In the genomic region with DNA sequence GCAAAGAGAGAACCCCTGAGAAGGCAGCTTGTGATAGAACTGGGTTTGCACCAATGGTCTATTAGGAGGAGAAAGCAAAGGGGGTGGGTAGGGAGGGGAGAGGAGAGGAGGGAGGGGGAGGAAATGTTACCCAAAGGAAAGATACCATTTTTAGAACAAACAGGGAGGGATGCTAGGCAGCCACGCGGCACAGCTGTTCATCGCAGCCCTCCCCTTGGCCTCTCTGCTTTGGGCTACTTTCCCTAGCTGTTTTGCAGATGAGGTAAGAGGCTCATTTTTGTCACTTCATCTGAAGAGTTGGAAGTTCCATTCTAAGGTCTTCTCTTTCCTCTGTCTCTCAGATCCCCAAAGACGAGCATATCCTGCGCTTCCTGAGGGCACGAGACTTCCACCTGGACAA, we compare ENCODE assay signal across 21 mouse cellular contexts. TPM values are rescaled to one million over a fixed set of nuclear protein-coding genes. Genes with fewer than 3 reads are reported as not detected.
DNase-seq lines count a peak whose midpoint lies in the region; TF ChIP-seq lines count a peak whose summit lies in the region.
"Had no signal": no experiment of that assay in that cellular context is flagged by ENCODE, and none has a peak within 500 bp of the region (broad histone marks: within the 10 kb centered on the region; RNA-seq: fewer than 3 reads in every experiment).

No protein-coding gene starts in this region.

- H3K4me3 ChIP-seq in myocyte = no peak overlapping the region
- H3K4me3 ChIP-seq: embryonic facial prominence, embryonic 13.5 days; forebrain, embryonic 13.5 days; forebrain, embryonic 15.5 days had no signal

- peaks cover 4% of the 10 kb centered on the region for H3K27me3 ChIP-seq in myocyte (ENCODE audit: control insufficient read depth, insufficient read depth, insufficient read length)
- H3K27me3 ChIP-seq: embryonic facial prominence, embryonic 13.5 days; forebrain, embryonic 13.5 days; forebrain, embryonic 15.5 days had no signal

- H3K36me3 ChIP-seq in myocyte (ENCODE audit: control insufficient read depth, insufficient read depth) = no peaks in the 10 kb centered on the region
- H3K36me3 ChIP-seq: embryonic facial prominence, embryonic 13.5 days; forebrain, embryonic 15.5 days had no signal

- peak; percentile 70 for DNase-seq in gastrocnemius, adult 18-20 months (ENCODE audit: low spot score)
- no peak for DNase-seq in gastrocnemius, postnatal 14 days
- peak; percentile 63 for DNase-seq in gastrocnemius, postnatal 25 days
- no peak for DNase-seq in gastrocnemius, postnatal 4 days (ENCODE audit: low spot score in 2 of 2)
- DNase-seq in brain, adult 2 months (ENCODE audit: low read depth, low spot score) = peak; percentile 36
- DNase-seq in thymus, postnatal 25 days = no peak
- no peak for DNase-seq in left cerebral cortex, postnatal 25 days (ENCODE audit: low spot score in 2 of 2)
- DNase-seq: adrenal gland, adult 2 months; adrenal gland, postnatal 10 days; adrenal gland, postnatal 25 days; cerebellum, adult 11-12 months; cerebellum, adult 2 months; cerebellum, adult 9-10 months; cerebellum, postnatal 10 days; cerebellum, postnatal 25 days; forebrain, postnatal 0 days had no signal

- H3ac ChIP-seq in myocyte (ENCODE audit: control insufficient read depth, insufficient read length) = no peak overlapping the region

- intact Hi-C loops in gastrocnemius, postnatal 14 days (cut with DNase I; ENCODE audit: low total_unique reads) = no loop called here
- intact Hi-C loops in left cerebral cortex, postnatal 25 days (cut with DNase I) = no loop called here

- H3K79me2 ChIP-seq in myocyte (ENCODE audit: control insufficient read depth, insufficient read depth) = no peaks in the 10 kb centered on the region

- TF ChIP-seq POLR2A in myocyte (IDR thresholded peaks at IDR 0.05; ENCODE audit: insufficient read length, low read depth) = no peak

- peak overlapping the region; percentile 26 for H3K4me2 ChIP-seq in myocyte (ENCODE audit: low read depth)
- H3K4me2 ChIP-seq: embryonic facial prominence, embryonic 13.5 days; forebrain, embryonic 13.5 days; forebrain, embryonic 15.5 days had no signal

TF ChIP-seq in myocyte, 11 proteins besides CTCF, POLR2A, EP300 and RAD21:
- peak; percentile 61 to 94 (median 87) for TF ChIP-seq MYOG (IDR thresholded peaks at IDR 0.05; ENCODE audit: control insufficient read depth in 1 of 3, insufficient read depth in 1 of 3, insufficient read length in 2 of 3, low read depth in 2 of 3)
- peak; percentile 28 for TF ChIP-seq TCF3 (IDR thresholded peaks at IDR 0.05; ENCODE audit: insufficient read length, low read depth)
- TF ChIP-seq USF1 (IDR thresholded peaks at IDR 0.05; ENCODE audit: low read depth) = no peak
- peak; percentile 49 to 94 (median 80) for TF ChIP-seq MYOD1 (IDR thresholded peaks at IDR 0.05; ENCODE audit: control insufficient read depth in 1 of 3, insufficient read length in 2 of 3, low read depth in 2 of 3)
- no peak for TF ChIP-seq REST (IDR thresholded peaks at IDR 0.05; ENCODE audit: insufficient read depth, insufficient read length)
- TF ChIP-seq CEBPB (IDR thresholded peaks at IDR 0.05; ENCODE audit: insufficient read depth, poor library complexity, severe bottlenecking) = no peak
TF ChIP-seq in myocyte: peak in this region for 3.

RNA-seq across cellular contexts. Expression of a gene that starts 25.7 kb away (rescaled TPM):
- total RNA-seq in gastrocnemius, adult 18-20 months (2021) = 10 to 100 TPM; 10.9 to 12.9 TPM
- 10 to 100 TPM in 1 of 2 experiments, 1 to 10 TPM in 1; 7.4 to 11.3 TPM for total RNA-seq in gastrocnemius, postnatal 14 days (2021)
- total RNA-seq in gastrocnemius, postnatal 25 days (2021) = 10 to 100 TPM; 11.4 to 12.9 TPM
- total RNA-seq in gastrocnemius, postnatal 4 days (2021) = 1 to 10 TPM; 5.7 to 7.3 TPM
- polyA plus RNA-seq in myocyte (2012; fragmentation: generic; extraction: Trizol) = 0.05 TPM
- 1 to 10 TPM; 3.3 to 4.7 TPM for total RNA-seq in left cerebral cortex, postnatal 25 days (2021)
- total RNA-seq: MEL had no signal

RNA-seq across cellular contexts. Expression of a gene that starts 31.2 kb away (rescaled TPM):
- total RNA-seq in gastrocnemius, adult 18-20 months (2021) = 1 to 10 TPM; 6.9 TPM
- 1 to 10 TPM; 6.8 to 7.2 TPM for total RNA-seq in gastrocnemius, postnatal 14 days (2021)
- 1 to 10 TPM; 7.0 to 7.4 TPM for total RNA-seq in gastrocnemius, postnatal 25 days (2021)
- total RNA-seq in gastrocnemius, postnatal 4 days (2021) = 10 to 100 TPM in 1 of 2 experiments, 1 to 10 TPM in 1; 7.6 to 10.5 TPM
- polyA plus RNA-seq in myocyte (2012; fragmentation: generic; extraction: Trizol) = 12.0 TPM
- total RNA-seq in left cerebral cortex, postnatal 25 days (2021) = 10 to 100 TPM in 1 of 2 experiments, 1 to 10 TPM in 1; 8.4 to 10.8 TPM

RNA-seq across cellular contexts. Expression of a gene that starts 40.4 kb away (rescaled TPM):
- 1 to 10 TPM; 3.1 to 3.6 TPM for total RNA-seq in gastrocnemius, adult 18-20 months (2021)
- total RNA-seq in gastrocnemius, postnatal 14 days (2021) = under 1 TPM; 0.27 to 0.43 TPM
- total RNA-seq in gastrocnemius, postnatal 25 days (2021) = 1 to 10 TPM in 1 of 2 experiments, under 1 TPM in 1; 0.77 to 2.2 TPM
- total RNA-seq in gastrocnemius, postnatal 4 days (2021) = under 1 TPM; 0.42 to 0.44 TPM
- polyA plus RNA-seq in myocyte (2012; fragmentation: generic; extraction: Trizol) = 0.02 TPM
- under 1 TPM; 0.32 to 0.34 TPM for total RNA-seq in left cerebral cortex, postnatal 25 days (2021)
- total RNA-seq: MEL had no signal

RNA-seq across cellular contexts. Expression of a gene that starts 49.5 kb away (rescaled TPM):
- total RNA-seq in gastrocnemius, adult 18-20 months (2021) = 1 to 10 TPM; 2.6 to 3.8 TPM
- 1 to 10 TPM; 6.8 to 8.6 TPM for total RNA-seq in gastrocnemius, postnatal 14 days (2021)
- total RNA-seq in gastrocnemius, postnatal 25 days (2021) = 1 to 10 TPM; 4.9 to 5.9 TPM
- 1 to 10 TPM; 8.1 to 8.2 TPM for total RNA-seq in gastrocnemius, postnatal 4 days (2021)
- 1.3 TPM for polyA plus RNA-seq in myocyte (2012; fragmentation: generic; extraction: Trizol)
- total RNA-seq in left cerebral cortex, postnatal 25 days (2021) = 1 to 10 TPM; 5.0 to 5.4 TPM
- total RNA-seq: MEL had no signal

Comparison
In these comparisons a context has a peak if more than half of its experiments do, and no peak if none do; other contexts are left out.
1. DNase-seq: peak in gastrocnemius, adult 18-20 months (single experiment), gastrocnemius, postnatal 25 days (single experiment) and brain, adult 2 months (single experiment); none in gastrocnemius, postnatal 14 days (single experiment), gastrocnemius, postnatal 4 days (0 of 2), thymus, postnatal 25 days (single experiment) and left cerebral cortex, postnatal 25 days (0 of 2).